Mouse (Mus musculus): ENCODE data around the gene Ndufaf1. TPM values are rescaled to one million over a fixed set of nuclear protein-coding genes. Genes with fewer than 3 reads are reported as not detected.

Gene Ndufaf1
- 24.7 and 28.0 TPM in 2 replicates for polyA plus RNA-seq (2012; rRNA removed)

DNA sequence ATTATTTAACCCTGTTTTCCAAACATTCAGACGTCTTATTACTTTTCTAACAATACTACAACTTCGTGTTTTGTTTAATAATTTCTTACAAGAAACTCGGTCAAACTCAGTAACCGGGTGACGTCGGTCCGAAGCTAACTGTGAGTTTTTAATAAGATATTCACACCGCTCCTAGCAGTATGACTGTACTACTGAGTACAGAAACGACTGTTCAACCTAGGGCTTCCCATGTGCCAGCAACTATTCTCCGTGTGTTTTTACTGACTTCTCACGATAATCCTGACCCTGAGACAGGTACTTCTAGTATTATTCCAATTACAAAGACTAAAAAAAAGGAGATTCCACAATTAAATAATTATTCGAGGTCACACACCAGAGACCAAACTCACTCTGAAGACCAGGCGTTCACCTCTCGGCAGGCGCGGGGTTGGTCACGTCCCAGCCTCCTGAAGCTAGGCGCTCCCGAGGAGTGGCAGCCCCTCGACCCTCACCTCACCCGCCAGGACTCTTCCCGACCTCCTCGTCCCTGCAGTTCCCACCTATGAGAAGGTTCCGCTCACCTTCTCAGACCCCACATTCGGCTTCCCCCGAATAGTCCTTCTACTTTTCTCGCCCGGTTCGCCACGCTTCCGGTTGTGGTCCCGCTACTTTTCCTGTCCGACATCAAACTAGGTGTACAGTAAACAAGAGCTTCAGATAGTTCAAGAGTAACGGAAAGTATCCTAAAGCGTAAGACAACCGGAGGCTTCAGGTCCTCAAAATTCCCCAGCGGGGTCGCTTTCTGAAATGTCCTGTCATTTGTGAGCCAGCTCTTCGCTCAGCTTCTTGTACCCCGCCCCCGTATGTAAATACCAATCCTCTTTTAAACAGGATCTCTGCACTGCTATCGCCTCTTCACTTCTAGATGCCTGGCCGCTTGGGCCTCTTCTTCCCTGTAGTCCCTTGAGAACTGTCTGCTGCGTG, at the start of gene Ndufaf1:
TSS of gene Ndufaf1 (minus strand) at position 608 of the 963 bp plus-strand sequence.
- Histone ChIP-seq H3K27me3 (ENCODE audit: control insufficient read depth, insufficient read depth, low read length) (no peaks in the 10 kb centered on the region), H3K4me1 (ENCODE audit: control insufficient read depth, insufficient read depth, low read length) (no peaks in the 10 kb centered on the region; the same call in 1 of the 2 replicates), H3K4me3 (replicated peaks; ENCODE audit: insufficient read depth, low read depth, low read length) (peak within 1 kb of the TSS; percentile 97), H3K27ac (ENCODE audit: insufficient read depth, low read length) (0 out of 2 replicates have a peak within 1 kb of the TSS, but pooled peaks have one; percentile 61)
- DNase-seq: peak; percentile 83 to 89
- TF ChIP-seq POLR2A (IDR thresholded peaks at IDR 0.05; ENCODE audit: borderline replicate concordance, insufficient read depth, low read length) (peak; percentile 78; the same call in 1 of the 2 replicates), CTCF (IDR thresholded peaks at IDR 0.05; ENCODE audit: borderline replicate concordance, insufficient read depth, low read depth, low read length) (no peak)
- 1% methylated on average over 44 of the region's 44 CpGs for WGBS

DNA sequence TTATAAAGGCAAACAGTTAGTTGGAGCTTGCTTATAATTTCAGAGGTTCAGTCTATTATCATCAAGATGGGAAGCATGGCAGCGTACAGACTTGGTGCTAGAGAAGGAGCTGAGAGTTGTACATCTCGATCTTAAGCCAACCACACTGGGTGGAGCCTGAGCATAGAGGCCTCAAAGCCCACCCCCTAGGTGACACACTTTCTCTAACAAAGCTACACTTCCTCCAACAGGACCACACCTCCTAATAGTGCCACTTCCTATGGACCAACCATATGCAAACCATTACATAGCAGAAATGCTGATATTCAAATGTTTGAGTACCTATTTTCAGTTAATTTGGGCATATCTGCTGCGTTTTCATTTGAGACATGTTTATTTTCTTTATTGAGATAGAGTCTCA, 47.4 kb upstream of the Ndufaf1 start:
- Histone ChIP-seq H3K27ac (ENCODE audit: insufficient read depth, low read length) (no peak overlapping the region), H3K4me1 (ENCODE audit: control insufficient read depth, insufficient read depth, low read length) (no peaks in the 10 kb centered on the region), H3K4me3 (replicated peaks; ENCODE audit: insufficient read depth, low read depth, low read length) (no peak overlapping the region), H3K27me3 (ENCODE audit: control insufficient read depth, insufficient read depth, low read length) (no peaks in the 10 kb centered on the region)
- DNase-seq: no peak
- TF ChIP-seq CTCF (IDR thresholded peaks at IDR 0.05; ENCODE audit: borderline replicate concordance, insufficient read depth, low read depth, low read length) (no peak), POLR2A (IDR thresholded peaks at IDR 0.05; ENCODE audit: borderline replicate concordance, insufficient read depth, low read length) (no peak)
- WGBS: 91% methylated on average over 3 of the region's 3 CpGs

DNA sequence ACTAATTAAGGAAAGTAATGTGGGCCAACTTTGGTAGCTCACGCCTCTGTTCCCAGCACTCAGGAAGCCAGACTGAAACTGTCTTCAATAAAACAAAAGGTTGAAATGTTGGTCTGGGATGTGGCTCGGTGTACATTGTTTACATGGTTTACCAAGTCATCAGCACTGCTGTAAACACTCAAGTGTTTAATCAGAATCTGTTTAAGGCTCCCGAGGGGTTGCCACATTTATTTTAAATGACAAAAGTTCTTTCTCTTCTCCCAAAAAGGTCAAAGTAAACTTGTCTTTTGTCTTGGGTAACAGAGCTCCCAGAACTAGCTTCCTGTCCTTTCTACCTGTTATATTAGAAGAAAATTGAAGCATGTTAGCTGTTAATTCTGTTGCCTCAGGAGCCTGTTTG, 45.0 kb upstream of the Ndufaf1 start:
- DNase-seq: no peak
- 79% methylated on average over 3 of the region's 3 CpGs for WGBS
- TF ChIP-seq POLR2A (IDR thresholded peaks at IDR 0.05; ENCODE audit: borderline replicate concordance, insufficient read depth, low read length) (no peak), CTCF (IDR thresholded peaks at IDR 0.05; ENCODE audit: borderline replicate concordance, insufficient read depth, low read depth, low read length) (no peak)

DNA sequence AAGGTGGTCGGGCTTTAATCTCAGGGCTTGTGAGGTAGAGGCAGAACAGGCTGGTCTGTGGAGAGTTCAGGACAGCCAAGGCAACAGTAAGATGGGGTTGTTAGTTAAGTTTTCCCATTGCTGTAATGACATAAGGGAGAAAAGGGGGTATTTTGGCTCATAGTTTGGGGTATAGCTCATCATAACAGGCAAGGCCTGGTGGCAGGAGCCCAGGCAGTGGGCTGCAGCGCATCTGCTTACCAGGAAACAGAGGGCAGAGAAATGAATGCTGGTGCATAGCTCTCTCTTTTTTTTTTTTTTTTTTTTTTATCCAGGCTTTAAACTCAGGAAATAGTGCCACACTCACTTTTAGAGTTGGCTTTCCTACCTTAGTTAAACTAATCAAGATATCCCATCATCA, 40.5 kb upstream of the Ndufaf1 start:
- no peak overlapping the region for H3K27ac ChIP-seq (ENCODE audit: insufficient read depth, low read length)
- TF ChIP-seq CTCF (IDR thresholded peaks at IDR 0.05; ENCODE audit: borderline replicate concordance, insufficient read depth, low read depth, low read length) (no peak), POLR2A (IDR thresholded peaks at IDR 0.05; ENCODE audit: borderline replicate concordance, insufficient read depth, low read length) (no peak)
- no peaks in the 10 kb centered on the region for H3K27me3 ChIP-seq (ENCODE audit: control insufficient read depth, insufficient read depth, low read length)
- 90% methylated on average over 2 of the region's 2 CpGs for WGBS
- no peak overlapping the region for H3K4me3 ChIP-seq (replicated peaks; ENCODE audit: insufficient read depth, low read depth, low read length)
- no peak for DNase-seq
- no peaks in the 10 kb centered on the region for H3K4me1 ChIP-seq (ENCODE audit: control insufficient read depth, insufficient read depth, low read length)

More for the DNA sequence above, 45.0 kb upstream of the Ndufaf1 start:
- H3K27ac ChIP-seq (ENCODE audit: insufficient read depth, low read length): no peak overlapping the region
- no peak overlapping the region for H3K4me3 ChIP-seq (replicated peaks; ENCODE audit: insufficient read depth, low read depth, low read length)
- H3K4me1 ChIP-seq (ENCODE audit: control insufficient read depth, insufficient read depth, low read length): no peaks in the 10 kb centered on the region
- H3K27me3 ChIP-seq (ENCODE audit: control insufficient read depth, insufficient read depth, low read length): no peaks in the 10 kb centered on the region

DNA sequence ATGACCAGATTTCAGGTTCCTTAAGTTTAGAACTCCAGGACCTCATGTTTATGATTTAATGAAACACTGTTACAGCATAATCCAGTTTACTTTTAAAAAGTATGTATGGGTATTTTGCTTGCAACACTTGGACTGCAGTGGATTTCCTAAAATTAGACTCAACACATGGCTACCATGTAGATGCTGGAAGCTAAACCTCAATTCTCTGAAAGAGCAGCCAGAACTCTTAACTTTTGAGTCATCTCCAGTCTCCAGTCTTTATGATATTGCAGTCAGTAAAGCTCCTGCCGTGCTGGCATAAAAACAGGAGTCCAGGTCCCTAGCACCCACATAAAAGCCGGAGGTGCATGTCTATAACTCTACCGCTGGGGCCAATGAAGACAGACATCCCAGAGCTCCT, 37.3 kb upstream of the Ndufaf1 start:
- H3K4me3 ChIP-seq (replicated peaks; ENCODE audit: insufficient read depth, low read depth, low read length): no peak overlapping the region
- no peak overlapping the region for H3K27ac ChIP-seq (ENCODE audit: insufficient read depth, low read length)
- 86% methylated on average over 3 of the region's 3 CpGs for WGBS
- no peak for DNase-seq
- no peaks in the 10 kb centered on the region for H3K27me3 ChIP-seq (ENCODE audit: control insufficient read depth, insufficient read depth, low read length)
- TF ChIP-seq POLR2A (IDR thresholded peaks at IDR 0.05; ENCODE audit: borderline replicate concordance, insufficient read depth, low read length): no peak
- no peak for TF ChIP-seq CTCF (IDR thresholded peaks at IDR 0.05; ENCODE audit: borderline replicate concordance, insufficient read depth, low read depth, low read length)
- H3K4me1 ChIP-seq (ENCODE audit: control insufficient read depth, insufficient read depth, low read length): no peaks in the 10 kb centered on the region

DNA sequence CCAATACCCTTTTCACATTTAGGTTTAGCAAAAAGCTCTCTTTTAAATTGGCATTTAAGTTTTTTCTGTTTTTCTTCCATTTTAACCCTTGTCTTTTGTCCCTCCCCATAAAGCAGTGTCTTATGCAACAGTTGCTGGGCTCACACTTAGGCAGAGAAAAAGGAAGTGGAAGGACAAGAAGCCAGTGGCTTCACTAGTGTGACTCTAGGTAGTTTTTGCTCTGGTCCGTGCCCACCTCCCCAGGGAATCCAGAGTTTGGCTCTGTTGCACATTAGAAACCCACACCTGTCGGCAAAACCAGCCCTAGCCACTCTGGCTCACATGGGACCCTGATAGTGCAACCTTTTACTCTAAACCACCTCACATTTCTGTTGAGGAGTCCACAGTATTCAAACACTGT, 35.8 kb upstream of the Ndufaf1 start:
- Histone ChIP-seq H3K27me3 (ENCODE audit: control insufficient read depth, insufficient read depth, low read length) (no peaks in the 10 kb centered on the region), H3K4me1 (ENCODE audit: control insufficient read depth, insufficient read depth, low read length) (no peaks in the 10 kb centered on the region), H3K27ac (ENCODE audit: insufficient read depth, low read length) (no peak overlapping the region), H3K4me3 (replicated peaks; ENCODE audit: insufficient read depth, low read depth, low read length) (no peak overlapping the region)
- 47% methylated on average over 2 of the region's 2 CpGs for WGBS
- TF ChIP-seq CTCF (IDR thresholded peaks at IDR 0.05; ENCODE audit: borderline replicate concordance, insufficient read depth, low read depth, low read length): no peak
- no peak for TF ChIP-seq POLR2A (IDR thresholded peaks at IDR 0.05; ENCODE audit: borderline replicate concordance, insufficient read depth, low read length)
- no peak for DNase-seq

DNA sequence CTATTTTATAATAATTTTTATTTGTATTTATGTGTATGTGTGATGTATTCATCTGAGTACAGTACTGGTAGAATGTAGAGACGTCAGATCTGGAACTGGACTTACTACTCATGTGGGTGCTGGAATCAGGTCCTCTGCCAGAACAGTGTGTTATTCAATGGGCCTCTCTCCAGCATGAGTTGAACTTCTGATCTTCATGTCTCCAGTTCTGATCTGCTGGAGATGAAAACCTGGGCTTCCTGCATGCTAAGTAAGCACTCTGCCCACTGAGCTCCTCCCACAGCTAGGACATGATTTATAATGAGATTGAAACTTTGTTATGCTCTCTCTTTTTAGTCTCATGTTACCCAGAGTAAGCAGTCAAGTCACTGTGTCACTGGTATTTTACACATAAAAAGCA, 33.5 kb upstream of the Ndufaf1 start:
- no peak for DNase-seq
- Histone ChIP-seq H3K27ac (ENCODE audit: insufficient read depth, low read length) (no peak overlapping the region), H3K4me3 (replicated peaks; ENCODE audit: insufficient read depth, low read depth, low read length) (no peak overlapping the region), H3K27me3 (ENCODE audit: control insufficient read depth, insufficient read depth, low read length) (no peaks in the 10 kb centered on the region), H3K4me1 (ENCODE audit: control insufficient read depth, insufficient read depth, low read length) (no peaks in the 10 kb centered on the region)
- WGBS: 33% methylated on average over 1 of the region's 1 CpGs
- TF ChIP-seq POLR2A (IDR thresholded peaks at IDR 0.05; ENCODE audit: borderline replicate concordance, insufficient read depth, low read length): no peak
- TF ChIP-seq CTCF (IDR thresholded peaks at IDR 0.05; ENCODE audit: borderline replicate concordance, insufficient read depth, low read depth, low read length): no peak

DNA sequence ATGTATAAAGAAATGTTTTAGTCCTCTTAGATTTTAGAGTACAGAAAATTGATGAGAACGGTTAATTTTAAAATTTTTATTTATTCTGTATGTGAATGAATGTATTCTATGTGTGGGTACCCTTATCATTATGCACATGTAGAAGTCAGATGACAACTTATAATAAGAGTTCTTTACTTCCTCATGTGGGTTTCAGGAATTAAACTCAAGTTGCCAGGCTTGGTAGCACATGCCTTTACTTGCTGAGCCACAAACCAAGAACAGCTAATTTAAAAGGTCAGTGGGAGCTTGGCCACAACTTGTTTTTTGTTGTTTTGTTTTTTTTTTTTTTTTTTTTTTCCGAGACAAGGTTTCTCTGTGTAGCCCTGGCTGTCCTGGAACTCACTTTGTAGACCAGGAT, 32.2 kb upstream of the Ndufaf1 start:
- Histone ChIP-seq H3K4me1 (ENCODE audit: control insufficient read depth, insufficient read depth, low read length) (no peaks in the 10 kb centered on the region), H3K4me3 (replicated peaks; ENCODE audit: insufficient read depth, low read depth, low read length) (no peak overlapping the region), H3K27ac (ENCODE audit: insufficient read depth, low read length) (no peak overlapping the region), H3K27me3 (ENCODE audit: control insufficient read depth, insufficient read depth, low read length) (no peaks in the 10 kb centered on the region)
- TF ChIP-seq POLR2A (IDR thresholded peaks at IDR 0.05; ENCODE audit: borderline replicate concordance, insufficient read depth, low read length) (no peak), CTCF (IDR thresholded peaks at IDR 0.05; ENCODE audit: borderline replicate concordance, insufficient read depth, low read depth, low read length) (no peak)
- WGBS: 88% methylated on average over 2 of the region's 2 CpGs
- no peak for DNase-seq

Measured in cerebellum, adult 2 months (tissue).